In genomic region chr6:100720882-100721721, GRCm38 (mm10) we compare ENCODE assay signal across 12 mouse cellular contexts. TPM values are rescaled to one million over a fixed set of nuclear protein-coding genes. Genes with fewer than 3 reads are reported as not detected.
DNase-seq lines count a peak whose midpoint lies in the region; ATAC-seq and TF ChIP-seq lines count a peak whose summit lies in the region.
"Had no signal": no experiment of that assay in that cellular context is flagged by ENCODE, and none has a peak within 500 bp of the region (broad histone marks: within the 10 kb centered on the region; RNA-seq: fewer than 3 reads in every experiment).

No protein-coding gene starts in this region.

- no peak overlapping the region for H3K27ac ChIP-seq in hindbrain, embryonic 13.5 days
- H3K27ac ChIP-seq in hindbrain, postnatal 0 days, result no peak overlapping the region
- H3K27ac ChIP-seq in midbrain, embryonic 14.5 days (replicated peaks; ENCODE audit: low read depth, low read length), result no peak overlapping the region
- no peak overlapping the region for H3K27ac ChIP-seq in midbrain, embryonic 10.5 days (replicated peaks)
- H3K27ac ChIP-seq in neural tube, embryonic 15.5 days (replicated peaks), result no peak overlapping the region
- H3K27ac ChIP-seq: liver, embryonic 15.5 days; stomach, embryonic 15.5 days had no signal

- no peak overlapping the region for H3K4me2 ChIP-seq in hindbrain, embryonic 13.5 days
- H3K4me2 ChIP-seq in hindbrain, postnatal 0 days (ENCODE audit: low read depth, low read length), result no peak overlapping the region
- no peak overlapping the region for H3K4me2 ChIP-seq in midbrain, embryonic 14.5 days (ENCODE audit: low read length)
- peak overlapping the region; percentile 19; the same call in 1 of the 2 replicates for H3K4me2 ChIP-seq in neural tube, embryonic 15.5 days
- H3K4me2 ChIP-seq: liver, embryonic 15.5 days; stomach, embryonic 15.5 days had no signal

- WGBS in hindbrain, embryonic 13.5 days, result 51% methylated on average over 17 of the region's 17 CpGs
- WGBS in hindbrain, postnatal 0 days, result 54% methylated on average over 17 of the region's 17 CpGs
- WGBS in midbrain, embryonic 14.5 days, result 48% methylated on average over 17 of the region's 17 CpGs
- WGBS in midbrain, embryonic 10.5 days, result 62% methylated on average over 17 of the region's 17 CpGs
- 48% methylated on average over 17 of the region's 17 CpGs for WGBS in neural tube, embryonic 15.5 days

- H3K4me1 ChIP-seq in hindbrain, embryonic 13.5 days (replicated peaks), result peaks cover 14% of the 10 kb centered on the region
- H3K4me1 ChIP-seq in hindbrain, postnatal 0 days (ENCODE audit: insufficient read depth, low read length), result no peaks in the 10 kb centered on the region
- H3K4me1 ChIP-seq in midbrain, embryonic 14.5 days (ENCODE audit: control insufficient read depth, insufficient read depth, low read length), result no peaks in the 10 kb centered on the region
- H3K4me1 ChIP-seq in midbrain, embryonic 10.5 days, result peaks cover 6% of the 10 kb centered on the region
- H3K4me1 ChIP-seq in neural tube, embryonic 15.5 days, result peaks cover 8% of the 10 kb centered on the region
- H3K4me1 ChIP-seq: liver, embryonic 15.5 days; stomach, embryonic 15.5 days had no signal

- DNase-seq in embryo, embryonic 10.5 days (ENCODE audit: low spot score), result peak; percentile 7
- DNase-seq in embryo, embryonic 10 days (ENCODE audit: low spot score), result no peak
- no peak for DNase-seq in hindbrain, postnatal 0 days (ENCODE audit: low spot score)
- peak; percentile 35 for DNase-seq in midbrain, embryonic 14.5 days
- DNase-seq in midbrain, embryonic 10.5 days (ENCODE audit: low spot score), result no peak
- DNase-seq in cerebellum, postnatal 10 days, result no peak
- DNase-seq: cerebellum, adult 18-20 months; heart, postnatal 36 days had no signal

- no peak overlapping the region for H3K4me3 ChIP-seq in hindbrain, embryonic 13.5 days
- H3K4me3 ChIP-seq in hindbrain, postnatal 0 days (ENCODE audit: low read length), result no peak overlapping the region
- no peak overlapping the region for H3K4me3 ChIP-seq in midbrain, embryonic 14.5 days (replicated peaks; ENCODE audit: low read depth, low read length)
- no peak overlapping the region for H3K4me3 ChIP-seq in midbrain, embryonic 10.5 days
- no peak overlapping the region for H3K4me3 ChIP-seq in neural tube, embryonic 15.5 days (replicated peaks)
- H3K4me3 ChIP-seq: liver, embryonic 15.5 days; stomach, embryonic 15.5 days had no signal

- no peaks in the 10 kb centered on the region for H3K27me3 ChIP-seq in hindbrain, embryonic 13.5 days
- no peaks in the 10 kb centered on the region for H3K27me3 ChIP-seq in hindbrain, postnatal 0 days (ENCODE audit: insufficient read depth, low read length)
- H3K27me3 ChIP-seq in midbrain, embryonic 14.5 days (ENCODE audit: control insufficient read depth, insufficient read depth, low read length), result no peaks in the 10 kb centered on the region
- H3K27me3 ChIP-seq in midbrain, embryonic 10.5 days (ENCODE audit: low read depth, poor library complexity, severe bottlenecking), result no peaks in the 10 kb centered on the region; the same call in none of the 2 replicates
- H3K27me3 ChIP-seq in neural tube, embryonic 15.5 days (replicated peaks), result no peaks in the 10 kb centered on the region
- H3K27me3 ChIP-seq: liver, embryonic 15.5 days; stomach, embryonic 15.5 days had no signal

- H3K36me3 ChIP-seq in hindbrain, embryonic 13.5 days, result no peaks in the 10 kb centered on the region
- H3K36me3 ChIP-seq in hindbrain, postnatal 0 days (ENCODE audit: insufficient read depth, low read length), result no peaks in the 10 kb centered on the region
- no peaks in the 10 kb centered on the region for H3K36me3 ChIP-seq in midbrain, embryonic 14.5 days (ENCODE audit: control insufficient read depth, insufficient read depth, low read length)
- H3K36me3 ChIP-seq in midbrain, embryonic 10.5 days, result no peaks in the 10 kb centered on the region
- no peaks in the 10 kb centered on the region for H3K36me3 ChIP-seq in neural tube, embryonic 15.5 days
- H3K36me3 ChIP-seq: liver, embryonic 15.5 days; stomach, embryonic 15.5 days had no signal

- TF ChIP-seq CTCF in hindbrain, postnatal 0 days (IDR thresholded peaks at IDR 0.05; ENCODE audit: low read depth), result no peak

- ATAC-seq in hindbrain, embryonic 13.5 days (ENCODE audit: low FRiP score), result peak; percentile 63; the same call in 1 of the 2 replicates
- ATAC-seq in hindbrain, postnatal 0 days, result no peak
- no peak; the same call in 1 of the 2 replicates for ATAC-seq in midbrain, embryonic 14.5 days (ENCODE audit: low FRiP score, low TSS enrichment)
- no peak for ATAC-seq in neural tube, embryonic 15.5 days (ENCODE audit: low FRiP score)

- no peaks in the 10 kb centered on the region for H3K9me3 ChIP-seq in hindbrain, embryonic 13.5 days
- H3K9me3 ChIP-seq in hindbrain, postnatal 0 days (ENCODE audit: low read length), result no peaks in the 10 kb centered on the region
- H3K9me3 ChIP-seq in midbrain, embryonic 14.5 days (ENCODE audit: control insufficient read depth, low read length), result no peaks in the 10 kb centered on the region
- H3K9me3 ChIP-seq in midbrain, embryonic 10.5 days (replicated peaks), result no peaks in the 10 kb centered on the region
- H3K9me3 ChIP-seq in neural tube, embryonic 15.5 days (replicated peaks), result no peaks in the 10 kb centered on the region
- H3K9me3 ChIP-seq: liver, embryonic 15.5 days; stomach, embryonic 15.5 days had no signal

- H3K9ac ChIP-seq in hindbrain, embryonic 13.5 days, result no peak overlapping the region
- no peak overlapping the region for H3K9ac ChIP-seq in hindbrain, postnatal 0 days (replicated peaks; ENCODE audit: low read length)
- no peak overlapping the region for H3K9ac ChIP-seq in midbrain, embryonic 14.5 days (replicated peaks; ENCODE audit: low read length)
- no peak overlapping the region for H3K9ac ChIP-seq in neural tube, embryonic 15.5 days (replicated peaks)
- H3K9ac ChIP-seq: liver, embryonic 15.5 days; stomach, embryonic 15.5 days had no signal

RNA-seq across cellular contexts. Expression of gene Gxylt2, which starts 16.6 kb away (rescaled TPM):
- 2.2 TPM in 2 replicates for polyA plus RNA-seq in hindbrain, embryonic 13.5 days (2015; fragmentation: Nextera tagmentation; extraction: Ambion mirVana)
- total RNA-seq in hindbrain, postnatal 0 days (2014; rRNA removed), result 1.9 and 2.5 TPM in 2 replicates
- polyA plus RNA-seq in hindbrain, postnatal 0 days (2015; fragmentation: Nextera tagmentation; extraction: Ambion mirVana), result 2.4 and 2.7 TPM in 2 replicates
- polyA plus RNA-seq in midbrain, embryonic 14.5 days (2014; fragmentation: Nextera tagmentation; extraction: Ambion mirVana), result 0.53 and 1.2 TPM in 2 replicates
- polyA plus RNA-seq in midbrain, embryonic 10.5 days (2016; fragmentation: Nextera tagmentation; extraction: Ambion mirVana), result 1.4 and 2.4 TPM in 2 replicates
- 2.2 and 2.6 TPM in 2 replicates for polyA plus RNA-seq in neural tube, embryonic 15.5 days (2015; fragmentation: Nextera tagmentation; extraction: Ambion mirVana)

RNA-seq across cellular contexts. Expression of gene Shq1, which starts 50.1 kb away (rescaled TPM):
- polyA plus RNA-seq in hindbrain, embryonic 13.5 days (2015; fragmentation: Nextera tagmentation; extraction: Ambion mirVana), result 10.7 and 10.9 TPM in 2 replicates
- total RNA-seq in hindbrain, postnatal 0 days (2014; rRNA removed), result 4.1 and 8.1 TPM in 2 replicates
- 4.3 and 5.1 TPM in 2 replicates for polyA plus RNA-seq in hindbrain, postnatal 0 days (2015; fragmentation: Nextera tagmentation; extraction: Ambion mirVana)
- polyA plus RNA-seq in midbrain, embryonic 14.5 days (2014; fragmentation: Nextera tagmentation; extraction: Ambion mirVana), result 8.5 and 9.6 TPM in 2 replicates
- 21.7 and 25.6 TPM in 2 replicates for polyA plus RNA-seq in midbrain, embryonic 10.5 days (2016; fragmentation: Nextera tagmentation; extraction: Ambion mirVana)
- polyA plus RNA-seq in neural tube, embryonic 15.5 days (2015; fragmentation: Nextera tagmentation; extraction: Ambion mirVana), result 8.9 and 11.0 TPM in 2 replicates

Comparison
In these comparisons a context has a peak if more than half of its experiments do, and no peak if none do; other contexts are left out.
1. DNase-seq: peak in embryo, embryonic 10.5 days (single experiment) and midbrain, embryonic 14.5 days (single experiment); none in embryo, embryonic 10 days (single experiment), hindbrain, postnatal 0 days (single experiment), midbrain, embryonic 10.5 days (single experiment) and cerebellum, postnatal 10 days (0 of 2).